Mouse (Mus musculus) Muller cell, postnatal 12 days (primary cell): Measurements from ENCODE around the gene Klhl5.

Source experiments
- DNase-seq: peaks from one replicate; pipeline ENCODE4 v3.0.0-alpha.2; 2015; ENCODE audit errors: inconsistent ontology term

Gene Klhl5

DNA sequence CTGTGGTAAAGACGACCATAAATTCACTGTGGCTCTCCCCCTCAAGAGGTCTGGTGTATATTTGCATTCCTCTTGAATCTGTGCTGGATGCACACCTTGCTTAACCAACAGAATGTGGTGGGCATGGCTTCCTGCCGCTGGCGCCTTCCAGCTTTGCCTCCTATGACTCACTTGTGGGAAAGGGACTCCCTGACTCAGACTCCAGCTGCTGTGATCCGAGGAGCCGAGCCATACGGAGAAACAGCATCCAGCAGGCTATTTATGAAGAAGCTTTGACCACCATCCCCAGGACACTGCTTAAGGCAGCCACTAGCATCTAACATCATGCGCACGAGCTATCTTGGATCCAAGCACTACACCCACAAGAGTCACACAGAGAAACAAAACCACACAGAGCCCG, 87.1 kb downstream of the Klhl5 start:
- peak; percentile 42 for DNase-seq

DNA sequence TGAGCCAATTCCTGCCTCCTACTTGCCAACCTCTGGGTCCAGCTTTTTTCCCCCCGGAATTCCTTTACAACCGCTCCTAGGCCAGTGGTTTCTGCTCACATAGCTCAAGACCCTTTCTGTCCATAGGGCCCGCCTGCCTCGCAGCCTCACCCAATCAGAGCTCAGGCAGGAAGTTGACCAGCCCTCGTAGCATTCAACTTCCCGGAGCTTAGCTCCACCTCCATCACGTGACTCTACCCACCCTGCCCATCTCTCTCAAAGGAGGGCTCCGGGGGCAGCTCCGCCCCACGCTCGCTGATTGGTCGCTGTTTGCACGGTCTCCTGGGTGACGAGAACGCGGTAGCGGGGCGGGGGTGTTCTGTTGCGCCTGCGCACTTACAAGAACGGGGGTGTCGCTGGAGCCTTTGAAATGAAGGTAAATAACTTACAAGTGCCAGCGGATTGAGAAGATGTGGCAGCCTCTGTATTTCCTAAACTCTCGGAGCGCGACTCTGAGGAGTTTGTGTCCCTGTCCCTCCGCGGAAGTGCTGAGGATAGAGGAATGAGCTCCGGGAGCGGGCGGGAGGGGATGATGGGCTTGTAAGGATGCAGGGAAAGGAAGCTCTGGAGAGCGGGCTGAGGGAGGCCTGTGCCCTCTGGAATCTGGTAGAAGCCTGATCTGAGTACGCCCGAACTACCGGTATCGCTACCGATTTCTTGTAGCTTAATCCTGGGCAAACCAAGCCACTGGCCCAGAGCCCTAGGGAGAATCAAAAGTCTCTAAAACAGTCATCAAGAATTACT, 92.2 kb downstream of the Klhl5 start, which contains the start of gene Wdr19:
Gene Wdr19, plus strand, starts transcription at position 351 of the 783 bp plus-strand sequence.
- peak; percentile 99 for DNase-seq

DNA sequence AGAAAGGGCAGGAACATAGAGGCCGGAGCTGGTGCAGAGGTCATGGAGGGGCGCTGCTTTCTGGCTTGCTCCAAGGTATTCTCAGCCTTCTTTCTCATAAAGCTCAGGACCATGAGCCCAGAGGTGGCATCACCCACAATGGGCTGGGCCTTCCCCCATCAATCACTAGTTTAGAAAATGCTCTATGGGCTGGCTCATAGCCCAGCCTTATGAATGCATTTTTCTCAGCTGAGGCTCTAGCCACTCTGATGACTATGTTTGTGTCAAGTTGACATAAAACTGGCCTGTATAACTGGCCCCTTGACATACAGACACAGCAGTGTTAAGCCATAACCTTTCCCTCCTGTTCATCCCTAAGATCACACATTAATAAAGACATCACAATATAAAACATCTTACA, 97.4 kb downstream of the Klhl5 start:
- peak; percentile 48 for DNase-seq

DNA sequence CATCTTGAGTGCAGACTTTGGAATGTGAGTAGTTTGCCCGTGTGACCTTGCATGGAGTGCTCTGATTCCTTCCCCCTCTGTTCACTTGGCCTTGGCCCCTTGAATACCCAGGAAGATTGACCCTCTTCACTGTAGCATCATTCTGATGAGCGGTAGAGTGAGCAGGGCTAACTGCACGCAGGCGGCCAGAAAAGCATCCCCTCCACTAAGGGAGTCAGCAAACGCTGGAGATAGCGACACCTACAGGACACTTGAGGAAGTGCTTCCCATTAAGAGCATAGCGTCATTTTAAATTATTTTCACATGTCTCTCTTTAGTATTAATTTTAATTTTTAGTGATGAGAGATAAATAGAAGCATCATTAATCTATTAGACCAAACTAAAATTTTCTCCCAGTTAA, 106.0 kb downstream of the Klhl5 start:
- peak; percentile 19 for DNase-seq
